Mouse (Mus musculus) megakaryocyte, adult 5-6 weeks (primary cell): ENCODE results near the gene Dydc2. TPM values are rescaled to one million over a fixed set of nuclear protein-coding genes. Genes with fewer than 3 reads are reported as not detected.
"Not testable (repeated sequence)": the region's sequence is repeated elsewhere in the genome, so short reads cannot be mapped to it uniquely, and the experiment has no call there.

Experiments
- ATAC-seq: 2 replicates; pipeline ENCODE4 v1.8.0; 2016; ENCODE audit warnings: mild to moderate bottlenecking, inconsistent platforms; ENCODE audit not compliant: poor library complexity, severe bottlenecking
- total RNA-seq, 2 experiments: library from RNA; stranded (forward) in 1 of 2; stranded (reverse) in 1 of 2; fragments of 153-499, 151-499 nt in 1 of 2; fragments of 221-1000, 200-1000 nt in 1 of 2; gene quantifications; 2 replicates each; pipeline versions ENCODE4 v1.2.3 to v1.2.4; 2015 to 2017

Dydc2 gene
- not detected in 2 replicates for total RNA-seq (2015)
- total RNA-seq (2017): not detected in 2 replicates

DNA sequence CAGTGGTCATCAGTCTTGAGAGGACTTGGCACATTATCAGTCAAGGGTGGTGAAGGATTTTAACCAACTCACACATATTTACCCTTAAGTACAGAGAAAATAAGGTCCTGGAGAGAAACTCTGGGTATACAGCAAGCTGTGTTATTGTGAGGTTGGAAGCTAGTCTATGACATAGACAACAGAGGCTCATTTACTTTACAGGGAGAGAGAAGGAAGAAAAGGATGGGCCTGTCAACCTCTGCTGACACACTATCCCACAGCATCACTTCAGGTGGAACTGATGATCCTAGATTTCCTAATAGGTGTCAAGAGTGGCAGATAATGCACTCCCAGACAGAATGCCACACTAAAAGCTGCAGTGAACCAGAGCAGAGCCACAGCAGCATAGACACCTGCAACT lies at the start of gene Dydc2:
Gene Dydc2 (minus strand): TSS at position 101 of the 400 bp plus-strand sequence.
- no peak for ATAC-seq

DNA sequence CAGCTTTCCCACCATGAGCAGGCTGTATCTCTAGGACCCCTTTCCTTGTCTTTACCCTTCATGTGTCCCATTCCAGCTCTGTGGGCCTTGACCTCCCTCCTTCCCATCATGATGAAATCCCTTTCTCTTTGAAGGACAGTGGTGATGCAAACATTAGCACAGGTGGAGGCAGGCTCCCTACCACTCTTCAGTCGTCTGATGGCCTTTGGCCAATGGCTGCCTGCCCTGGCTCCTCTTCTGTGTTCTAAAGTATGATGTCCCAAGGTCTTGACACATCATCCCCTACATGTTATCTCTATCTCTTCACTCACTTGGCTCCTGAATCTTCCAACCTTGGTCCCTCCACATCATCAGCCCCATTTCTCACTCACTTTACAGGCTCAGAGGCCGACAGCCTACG lies 47.3 kb upstream of the Dydc2 start:
- ATAC-seq: no peak

DNA sequence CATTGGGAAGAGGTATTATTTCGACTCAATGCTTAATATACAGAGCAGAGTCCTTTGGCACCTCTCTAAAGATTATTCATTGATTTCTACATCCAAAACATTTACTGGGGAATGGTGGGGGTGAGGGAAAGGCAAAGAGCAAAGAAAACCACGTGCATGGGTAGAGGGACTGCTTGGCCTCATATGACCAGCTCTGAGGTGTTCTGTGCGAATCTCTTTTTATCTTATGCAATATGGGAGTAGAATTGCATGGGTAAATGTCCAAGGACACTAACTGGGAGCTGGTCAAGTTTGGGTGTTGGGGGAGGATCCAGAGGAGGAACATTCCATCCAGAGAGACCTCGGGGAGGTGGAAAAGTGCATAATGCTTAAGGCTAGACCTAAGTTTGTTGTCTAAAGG lies 43.9 kb upstream of the Dydc2 start:
- ATAC-seq: no peak

DNA sequence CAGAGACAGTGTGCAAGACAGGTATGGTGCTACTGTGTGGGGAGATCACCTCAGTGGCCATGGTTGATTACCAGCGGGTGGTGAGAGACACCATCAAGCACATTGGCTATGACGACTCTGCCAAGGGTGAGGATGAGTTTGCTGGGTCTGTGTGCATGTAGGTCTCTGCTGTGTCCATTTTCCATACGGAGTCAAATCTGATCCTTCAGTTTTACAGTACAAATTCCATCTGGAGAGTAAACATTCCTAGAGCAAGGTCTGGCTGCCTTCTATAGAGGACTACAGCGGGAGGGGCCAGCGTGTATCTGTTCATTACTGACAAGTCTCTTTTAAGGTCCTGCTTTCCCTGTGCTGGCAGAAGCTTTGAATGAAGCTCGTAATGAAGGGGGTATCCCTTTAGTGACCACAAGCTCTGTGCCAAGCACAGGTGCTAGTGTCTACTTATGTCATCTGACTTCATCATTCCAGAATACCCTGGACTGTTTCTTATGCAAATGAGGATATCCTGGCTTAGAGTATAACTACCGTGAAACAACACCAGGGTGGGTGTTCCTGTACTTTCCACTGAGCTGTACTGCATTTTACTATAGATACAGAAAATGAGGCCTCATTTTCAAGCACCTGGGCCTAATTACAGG lies 42.1 kb upstream of the Dydc2 start:
- no peak for ATAC-seq

DNA sequence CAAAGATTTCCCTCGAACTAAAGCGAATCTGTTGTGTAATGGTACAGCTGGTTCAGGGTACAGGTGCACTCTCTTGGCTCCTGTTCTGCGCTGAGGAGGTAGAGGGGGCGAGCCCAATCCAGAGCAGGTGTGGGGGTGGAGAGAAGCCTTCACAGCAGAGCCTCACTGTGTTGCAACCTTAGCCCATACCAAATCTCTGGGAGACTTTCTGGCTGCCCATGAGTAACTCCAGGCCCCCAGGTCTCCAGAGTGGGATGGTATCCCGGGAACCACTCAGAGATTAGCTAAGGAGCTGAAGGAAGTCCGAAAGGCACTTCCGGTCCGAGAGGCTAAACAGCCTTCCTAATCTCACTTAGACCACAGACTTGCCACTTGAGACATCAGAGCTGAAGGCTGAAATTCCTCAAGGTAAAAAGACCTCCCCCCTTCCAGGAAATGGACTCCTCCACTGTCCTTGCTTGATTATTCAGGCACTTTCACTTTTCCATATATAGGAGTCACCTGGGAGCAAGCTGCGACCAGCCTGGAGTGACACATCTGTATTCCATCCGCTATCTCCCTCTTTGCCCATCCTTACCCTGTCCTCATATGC lies 35.9 kb upstream of the Dydc2 start, which contains the start of gene Mat1a:
Gene Mat1a (plus strand): TSS at position 183 of the 592 bp plus-strand sequence.
- ATAC-seq: no peak

DNA sequence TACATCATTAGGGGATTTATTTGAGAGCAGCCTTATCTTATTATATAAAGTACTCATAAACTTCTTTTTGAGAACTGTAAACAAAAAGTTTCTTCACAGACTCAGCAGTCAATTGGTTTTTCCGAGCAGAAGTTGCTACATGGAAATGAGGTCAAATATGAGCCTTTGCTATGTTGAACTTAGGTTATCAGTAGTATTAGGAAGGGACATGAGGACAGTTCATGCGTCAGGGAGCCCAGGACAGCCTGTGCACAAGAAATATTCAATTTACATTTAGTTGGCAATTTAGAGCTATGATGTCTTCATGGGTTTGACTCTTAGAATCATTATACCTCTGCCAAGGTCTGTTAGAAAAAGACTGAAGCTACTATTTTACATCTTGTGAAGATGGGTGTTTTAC lies 33.3 kb upstream of the Dydc2 start:
- no peak for ATAC-seq

DNA sequence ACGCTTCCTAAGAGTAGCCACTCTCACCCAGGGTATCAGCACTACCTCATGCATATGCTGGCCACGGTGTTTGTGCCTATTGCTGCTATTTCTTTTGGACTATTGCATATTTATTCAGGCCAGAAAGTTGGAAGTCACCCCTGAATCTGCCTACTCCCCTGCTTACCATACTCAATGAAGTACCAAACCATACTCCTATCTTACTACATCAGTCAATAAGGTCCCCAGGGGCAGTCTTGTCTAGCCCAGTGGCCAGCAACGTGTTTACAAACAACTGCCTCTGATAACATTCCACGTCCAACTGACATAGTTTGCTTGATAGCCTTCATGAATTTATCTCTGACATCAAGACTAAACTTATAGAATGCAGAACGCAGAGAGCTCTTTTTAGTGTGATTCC lies 32.2 kb upstream of the Dydc2 start:
- ATAC-seq: no peak

DNA sequence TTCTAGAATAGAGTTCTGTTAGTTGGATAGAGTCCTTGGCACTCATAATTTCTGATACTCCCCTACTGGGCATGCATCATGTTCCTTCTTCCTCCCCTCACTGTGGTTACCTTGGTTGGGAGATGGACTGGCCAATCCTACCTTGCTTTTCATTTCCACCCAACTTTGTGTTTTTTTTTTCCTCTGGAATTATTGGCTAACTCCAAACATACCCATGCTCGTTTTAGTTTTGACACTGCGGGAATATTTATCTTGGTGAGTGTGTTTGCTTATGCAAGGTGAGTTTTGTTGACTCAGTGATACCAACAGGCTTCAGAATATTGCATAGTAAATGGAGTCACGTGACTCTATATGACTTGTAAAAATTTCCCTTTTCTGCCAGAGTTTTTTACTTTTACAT lies 31.7 kb upstream of the Dydc2 start:
- ATAC-seq: no peak

DNA sequence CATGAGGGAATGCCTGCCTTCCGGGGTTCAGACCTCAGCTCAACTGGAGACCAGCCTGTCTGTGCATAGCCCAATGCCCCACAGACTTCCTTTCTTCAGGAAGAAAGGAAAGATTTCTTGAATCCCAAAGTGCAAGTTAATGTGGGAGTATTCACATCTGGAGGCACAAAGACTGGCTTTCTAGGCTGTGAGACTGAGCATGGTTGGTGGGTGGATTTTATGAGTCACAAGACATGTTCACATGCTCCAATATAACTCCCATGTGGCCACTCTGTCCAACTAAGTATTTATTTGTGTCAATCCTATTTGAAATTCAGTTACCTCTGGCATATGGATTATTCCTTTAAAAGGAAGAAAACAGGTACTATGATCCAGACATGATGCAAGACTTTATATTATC lies 29.7 kb upstream of the Dydc2 start:
- ATAC-seq: no peak

DNA sequence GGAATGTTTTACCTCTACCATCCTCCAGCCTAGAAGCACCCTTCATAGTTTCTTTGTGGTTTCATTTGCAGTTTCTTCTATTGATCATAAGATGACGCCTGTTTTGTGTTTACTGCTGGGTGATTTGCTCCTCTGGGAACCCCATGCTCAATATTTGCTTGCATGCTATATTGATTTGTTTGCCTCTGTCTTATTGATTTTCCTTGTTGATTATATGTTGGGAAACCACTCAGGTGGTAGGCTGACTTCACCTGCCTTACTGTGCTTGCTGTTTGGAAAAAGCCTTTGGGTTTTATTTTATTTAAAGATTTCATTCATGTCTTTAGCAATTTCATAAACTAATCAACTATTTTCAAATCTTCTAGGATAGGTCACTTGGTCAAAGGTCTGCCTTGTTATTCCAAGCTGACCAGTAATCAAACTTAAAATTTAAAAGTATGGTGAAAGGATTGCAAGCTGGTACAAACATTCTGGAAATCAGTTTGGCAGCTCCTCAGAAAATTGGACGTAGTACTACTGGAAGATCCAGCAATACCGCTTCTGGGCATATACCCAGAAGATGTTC lies 27.4 kb upstream of the Dydc2 start:
- ATAC-seq: no peak

DNA sequence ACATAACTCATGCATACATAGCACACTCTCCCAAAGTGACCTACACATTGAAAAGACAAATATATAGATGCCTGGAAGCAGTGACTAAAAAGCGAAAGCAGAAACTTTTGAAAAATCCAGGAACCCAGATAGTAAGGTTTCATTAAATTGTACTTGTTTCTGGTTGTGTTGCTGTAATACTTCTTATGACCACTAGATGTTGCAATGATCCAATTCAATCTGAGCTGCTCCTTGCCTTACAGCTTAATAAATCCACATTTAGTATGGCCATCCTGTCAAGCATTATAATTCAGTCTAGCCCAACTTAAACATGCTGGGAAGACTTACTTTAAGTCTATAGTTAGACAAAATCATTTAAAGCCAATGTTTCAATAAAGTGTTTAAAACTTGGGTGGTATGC lies 25.1 kb upstream of the Dydc2 start:
- ATAC-seq: no peak

DNA sequence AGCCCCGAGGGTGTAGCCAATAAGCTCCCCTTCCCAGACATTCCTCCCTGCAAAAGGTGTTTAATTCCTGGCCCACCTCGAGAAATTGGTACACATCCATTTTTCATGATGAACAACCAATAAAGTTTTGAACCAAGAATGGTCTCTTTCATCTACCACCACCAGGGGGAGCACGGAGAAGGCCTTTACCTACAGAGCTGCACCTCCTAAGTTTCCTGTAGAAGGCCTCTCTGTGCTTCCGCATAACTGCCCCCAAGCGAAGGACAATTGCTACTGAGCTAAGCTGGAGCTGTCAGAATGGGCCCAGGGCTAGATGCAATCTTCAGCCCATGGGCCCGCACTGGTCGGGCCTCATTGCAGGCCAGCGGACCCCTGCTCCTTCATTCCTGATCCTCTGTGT lies 21.8 kb upstream of the Dydc2 start:
- no peak for ATAC-seq

DNA sequence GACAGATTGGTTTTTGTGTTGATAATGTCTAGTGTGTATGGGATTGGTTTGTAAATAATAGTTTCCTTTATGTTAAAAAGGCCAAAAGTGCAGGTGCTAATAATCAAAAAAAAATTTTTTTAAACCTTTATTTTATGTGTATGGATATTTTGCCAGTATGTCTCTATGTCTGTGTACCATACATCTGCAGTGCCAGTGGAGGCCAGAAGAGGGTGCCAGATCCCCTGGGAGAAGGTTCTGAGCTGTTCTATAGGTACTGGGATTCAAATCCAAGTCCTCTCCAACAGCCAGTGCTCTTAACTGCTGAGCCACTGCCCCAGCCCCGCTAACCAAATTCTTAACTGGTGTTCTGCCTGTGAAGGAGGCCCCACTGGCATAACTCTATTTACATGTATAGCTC lies 18.5 kb upstream of the Dydc2 start:
- ATAC-seq: no peak

DNA sequence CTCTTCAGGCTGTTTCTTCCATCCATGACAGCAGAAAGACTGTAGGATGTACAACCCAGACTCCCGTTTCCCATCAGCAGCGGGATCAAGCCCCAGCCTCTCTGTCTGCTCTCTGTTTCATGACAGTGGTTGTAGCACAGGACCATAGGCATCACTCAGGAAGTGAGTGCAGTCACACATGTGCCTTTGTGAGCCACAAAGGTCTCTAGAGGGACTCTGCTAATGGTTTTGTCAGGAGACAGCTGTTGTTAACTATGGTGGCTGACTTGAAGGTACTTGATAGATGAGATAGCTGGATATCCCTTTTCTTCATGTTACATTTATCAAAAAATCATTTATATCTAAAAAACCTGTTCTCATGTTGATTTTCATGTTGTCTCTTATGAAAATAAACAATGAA lies 13.4 kb upstream of the Dydc2 start:
- no peak for ATAC-seq

DNA sequence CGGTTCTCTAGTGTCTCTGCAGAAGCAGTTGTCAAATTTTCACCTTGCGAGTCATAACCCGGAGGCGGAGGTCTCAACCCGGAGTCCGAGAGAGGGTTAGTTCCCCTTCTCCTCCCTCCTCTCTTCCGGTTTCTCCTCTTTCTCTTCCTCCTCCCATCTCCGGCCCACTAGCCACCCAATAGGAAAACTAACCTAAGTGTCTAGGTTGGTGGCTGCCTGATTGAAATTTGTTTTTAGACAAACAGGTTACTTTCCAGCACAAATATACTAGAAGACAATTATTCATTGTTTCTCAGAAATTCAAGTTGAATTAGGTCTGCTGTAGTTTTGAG lies 3.9 kb upstream of the Dydc2 start:
- ATAC-seq: no peak

DNA sequence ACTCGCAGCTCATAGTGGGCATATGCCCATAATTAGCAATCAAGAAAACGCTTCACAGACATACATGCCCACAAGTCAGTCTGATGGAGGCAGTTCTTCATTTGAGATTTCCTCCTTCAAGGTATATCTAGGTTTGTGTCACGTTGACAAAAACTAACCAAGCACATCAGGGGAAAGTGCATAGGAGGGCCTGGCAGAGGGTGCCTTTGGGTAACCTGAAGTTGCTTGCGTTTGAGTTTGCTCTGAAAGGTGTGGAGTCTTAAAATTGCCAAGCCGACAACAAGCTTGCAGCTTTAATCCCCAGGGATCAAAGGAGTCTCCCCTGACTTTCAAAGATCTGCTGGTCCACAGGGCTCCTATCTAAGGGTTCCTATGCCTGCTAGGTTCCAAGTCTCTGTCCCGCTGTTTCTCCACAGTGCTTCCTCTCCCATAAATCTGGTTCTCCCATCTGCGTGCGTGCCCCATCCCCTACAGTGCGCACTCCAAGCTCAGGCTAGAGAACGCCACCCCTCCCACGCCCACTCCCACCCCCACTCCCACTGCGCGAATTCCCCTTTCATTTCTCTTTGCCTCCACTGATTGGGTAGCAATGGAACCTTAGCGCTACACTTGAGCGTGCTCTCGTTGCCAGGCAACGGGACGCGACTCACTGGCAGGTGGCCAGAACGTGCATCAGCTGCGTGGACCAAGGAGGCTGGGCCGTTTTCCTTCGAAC lies 3.4 kb upstream of the Dydc2 start, which contains the start of gene Dydc1:
Gene Dydc1 (plus strand): TSS at position 683 of the 715 bp plus-strand sequence.
- ATAC-seq: no peak

DNA sequence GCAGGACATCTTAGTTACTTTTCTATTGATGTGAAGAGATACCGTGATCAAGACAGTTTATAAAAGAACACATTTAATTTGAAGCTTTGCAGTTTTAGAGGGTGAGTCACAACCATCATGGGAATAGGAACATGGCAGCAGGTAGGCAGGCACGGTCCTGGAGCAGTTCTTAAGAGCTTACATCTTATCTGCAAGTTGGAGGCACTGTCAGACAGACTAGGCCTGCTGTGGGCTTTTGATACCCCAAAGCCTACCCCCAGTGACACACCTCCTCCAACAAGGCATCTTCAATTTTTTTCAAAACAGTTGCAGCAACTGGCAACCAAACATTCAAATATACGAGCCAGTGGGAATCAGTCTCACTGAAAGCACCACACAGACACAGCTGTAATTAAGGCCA lies 1.3 kb upstream of the Dydc2 start:
- ATAC-seq: no peak

DNA sequence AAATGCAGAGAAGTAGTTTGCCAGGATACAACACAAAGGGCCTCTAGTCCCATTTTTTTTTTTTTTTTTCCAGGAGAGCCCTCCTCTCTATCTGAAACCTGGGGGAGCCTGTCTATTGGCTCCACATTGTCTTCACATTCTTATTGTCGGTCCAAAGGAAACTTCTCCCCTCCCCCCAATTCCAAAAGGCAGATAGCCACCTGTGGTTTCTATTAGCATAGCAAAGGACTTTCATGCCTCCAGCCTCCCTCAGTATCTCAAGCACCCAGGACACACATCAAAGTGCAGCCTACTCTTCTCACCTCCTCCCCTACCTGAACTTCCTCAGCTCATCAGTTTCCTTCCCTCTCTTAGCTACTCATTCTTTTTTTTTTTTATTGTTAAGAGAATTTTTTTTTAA lies 2.6 kb downstream of the Dydc2 start:
- ATAC-seq: no peak

DNA sequence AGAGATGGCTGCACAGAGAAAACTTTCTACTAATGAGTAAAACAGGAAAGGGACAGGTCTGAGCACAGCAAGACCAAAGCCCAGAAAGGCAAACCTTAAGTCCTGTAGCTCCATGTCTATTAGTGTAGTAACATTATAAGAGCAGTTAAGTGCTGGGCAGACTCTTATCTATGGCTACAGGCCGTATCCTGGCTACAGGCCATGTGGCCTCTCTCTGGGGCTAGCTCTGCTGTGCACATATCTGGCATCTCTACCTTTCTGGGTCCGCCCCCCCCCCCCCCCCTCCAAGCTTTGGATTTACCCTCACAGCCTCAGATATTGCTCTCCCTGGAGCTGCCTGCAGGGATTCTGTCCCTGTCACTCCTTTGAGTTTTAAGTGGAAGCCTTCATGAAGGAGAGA lies 3.8 kb downstream of the Dydc2 start:
- no peak for ATAC-seq

DNA sequence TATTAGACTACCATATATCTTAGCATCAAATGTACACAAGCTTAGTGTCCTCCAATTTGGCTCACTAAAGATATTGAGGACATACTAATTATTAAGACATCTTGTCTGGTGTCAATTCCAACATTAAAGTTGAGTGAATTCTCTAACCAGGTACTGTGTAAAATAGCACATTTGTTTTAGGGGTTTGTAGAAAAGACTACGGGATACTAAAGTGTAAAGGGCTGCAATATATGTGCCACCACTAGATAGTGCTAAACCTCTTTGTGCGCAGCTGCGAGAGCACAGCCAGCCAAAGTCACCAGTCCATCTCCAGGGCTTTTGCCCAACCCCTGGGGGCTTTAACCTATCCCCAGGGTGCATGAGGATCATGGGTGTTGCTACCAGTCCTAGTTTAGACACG lies 15.8 kb downstream of the Dydc2 start:
- not testable (repeated sequence) for ATAC-seq

DNA sequence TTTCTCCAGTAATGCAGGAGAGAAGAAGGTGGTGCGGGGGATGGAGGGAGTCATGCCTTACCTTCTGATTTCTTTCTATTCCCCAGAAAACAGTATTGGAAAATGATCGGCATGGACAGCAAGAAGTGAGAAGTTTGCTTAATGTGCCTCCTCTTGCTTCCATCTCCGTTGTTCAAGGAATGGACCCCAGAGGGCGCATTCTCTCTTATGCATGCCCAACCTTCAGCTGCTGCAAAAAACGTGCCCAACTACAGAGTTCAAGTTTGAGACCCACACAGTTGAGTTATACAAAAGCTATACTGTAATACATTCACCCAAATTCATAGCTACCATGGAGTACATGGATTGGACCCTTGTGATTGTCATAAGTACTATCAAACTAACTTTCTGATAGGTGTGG lies 16.5 kb downstream of the Dydc2 start:
- ATAC-seq: no peak

DNA sequence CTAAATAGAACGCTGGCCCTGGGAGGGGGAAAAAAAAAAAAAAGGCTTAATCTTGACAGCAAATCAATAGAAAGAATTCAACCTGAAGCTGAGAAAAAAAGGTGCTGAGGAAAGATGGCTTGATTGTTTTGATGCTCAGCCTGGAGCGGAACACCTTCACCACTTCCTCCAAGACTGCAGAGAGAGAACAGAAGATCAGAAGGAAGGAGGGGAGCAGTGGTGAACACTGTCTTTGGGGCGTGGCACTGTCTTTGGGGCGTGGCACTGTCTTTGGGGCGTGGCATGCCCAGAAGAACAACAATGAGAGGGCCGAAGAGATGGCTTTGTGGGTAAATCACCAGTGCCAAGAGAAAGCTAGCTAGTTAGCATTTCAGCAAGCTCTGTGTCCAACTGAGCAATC lies 18.5 kb downstream of the Dydc2 start:
- no peak for ATAC-seq
